Mouse (Mus musculus): ENCODE measurements around the gene Dmkn. TPM values are rescaled to one million over a fixed set of nuclear protein-coding genes. Genes with fewer than 3 reads are reported as not detected.

Gene Dmkn
- polyA plus RNA-seq, 1 experiment from 2014 or later = 2.7 TPM

- H3K36me3 ChIP-seq (ENCODE audit: insufficient read depth, low read length) = no peaks in the 10 kb centered on the region
- H3K4me1 ChIP-seq (replicated peaks; ENCODE audit: insufficient read depth, low read length) = no peaks in the 10 kb centered on the region
- no peaks in the 10 kb centered on the region for H3K9me3 ChIP-seq (replicated peaks; ENCODE audit: low read length)
- no peak overlapping the region for H3K27ac ChIP-seq
- H3K4me2 ChIP-seq (ENCODE audit: low read length) = no peak overlapping the region
- DNase-seq (ENCODE audit: low spot score) = no peak
- H3K27me3 ChIP-seq (ENCODE audit: insufficient read depth, low read length) = no peaks in the 10 kb centered on the region
- WGBS = 57% methylated on average over 6 of the region's 6 CpGs
- ATAC-seq (replicated peaks; ENCODE audit: low FRiP score, low read depth) = no peak
- H3K9ac ChIP-seq (ENCODE audit: low read depth, low read length) = no peak overlapping the region
- TF ChIP-seq CTCF (IDR thresholded peaks at IDR 0.05; ENCODE audit: low read depth) = peak; percentile 50
- no peak overlapping the region for H3K4me3 ChIP-seq (replicated peaks; ENCODE audit: low read depth, low read length)
These were observed 46.8 kb downstream of the Dmkn start for GRCm38 (mm10) chr7:30810319-30810718.

- H3K4me1 ChIP-seq (replicated peaks; ENCODE audit: insufficient read depth, low read length) = no peaks in the 10 kb centered on the region
- ATAC-seq (replicated peaks; ENCODE audit: low FRiP score, low read depth) (no peak), DNase-seq (ENCODE audit: low spot score) (peak; percentile 6)
- no peak for TF ChIP-seq CTCF (IDR thresholded peaks at IDR 0.05; ENCODE audit: low read depth)
- no peaks in the 10 kb centered on the region for H3K9me3 ChIP-seq (replicated peaks; ENCODE audit: low read length)
- no peak overlapping the region for H3K4me2 ChIP-seq (ENCODE audit: low read length)
- H3K27me3 ChIP-seq (ENCODE audit: insufficient read depth, low read length) = no peaks in the 10 kb centered on the region
- H3K9ac ChIP-seq (ENCODE audit: low read depth, low read length) = no peak overlapping the region
- 44% methylated on average over 9 of the region's 9 CpGs for WGBS
- no peaks in the 10 kb centered on the region for H3K36me3 ChIP-seq (ENCODE audit: insufficient read depth, low read length)
- no peak overlapping the region for H3K4me3 ChIP-seq (replicated peaks; ENCODE audit: low read depth, low read length)
- H3K27ac ChIP-seq = no peak overlapping the region
These were observed 48.3 kb downstream of the Dmkn start for GRCm38 (mm10) chr7:30811757-30812290.

GRCm38 (mm10) chr7:30812291-30812807 is 48.8 kb downstream of the Dmkn start:
- no peak overlapping the region for H3K9ac ChIP-seq (ENCODE audit: low read depth, low read length)
- ATAC-seq (replicated peaks; ENCODE audit: low FRiP score, low read depth) = no peak
- no peak overlapping the region for H3K4me2 ChIP-seq (ENCODE audit: low read length)
- no peaks in the 10 kb centered on the region for H3K36me3 ChIP-seq (ENCODE audit: insufficient read depth, low read length)
- H3K4me1 ChIP-seq (replicated peaks; ENCODE audit: insufficient read depth, low read length) = no peaks in the 10 kb centered on the region
- no peak overlapping the region for H3K4me3 ChIP-seq (replicated peaks; ENCODE audit: low read depth, low read length)
- no peak for DNase-seq (ENCODE audit: low spot score)
- no peaks in the 10 kb centered on the region for H3K9me3 ChIP-seq (replicated peaks; ENCODE audit: low read length)
- H3K27me3 ChIP-seq (ENCODE audit: insufficient read depth, low read length) = no peaks in the 10 kb centered on the region
- TF ChIP-seq CTCF (IDR thresholded peaks at IDR 0.05; ENCODE audit: low read depth) = no peak
- WGBS = 72% methylated on average over 6 of the region's 6 CpGs
- no peak overlapping the region for H3K27ac ChIP-seq

- ATAC-seq (replicated peaks; ENCODE audit: low FRiP score, low read depth) = no peak
- no peak for DNase-seq (ENCODE audit: low spot score)
- 49% methylated on average over 6 of the region's 6 CpGs for WGBS
These were observed 56.6 kb downstream of the Dmkn start for GRCm38 (mm10) chr7:30820131-30820530.

GRCm38 (mm10) chr7:30820854-30821445 is 57.4 kb downstream of the Dmkn start:
- 24% methylated on average over 7 of the region's 7 CpGs for WGBS
- no peak overlapping the region for H3K9ac ChIP-seq (ENCODE audit: low read depth, low read length)
- no peaks in the 10 kb centered on the region for H3K9me3 ChIP-seq (replicated peaks; ENCODE audit: low read length)
- H3K36me3 ChIP-seq (ENCODE audit: insufficient read depth, low read length) = no peaks in the 10 kb centered on the region
- H3K4me3 ChIP-seq (replicated peaks; ENCODE audit: low read depth, low read length) = no peak overlapping the region
- 0 out of 2 replicates have a peak, but pooled peaks cover 2% of the 10 kb centered on the region for H3K4me1 ChIP-seq (replicated peaks; ENCODE audit: insufficient read depth, low read length)
- H3K4me2 ChIP-seq (ENCODE audit: low read length) = no peak overlapping the region
- H3K27ac ChIP-seq = no peak overlapping the region
- DNase-seq (ENCODE audit: low spot score) (no peak), ATAC-seq (replicated peaks; ENCODE audit: low FRiP score, low read depth) (no peak)
- no peak for TF ChIP-seq CTCF (IDR thresholded peaks at IDR 0.05; ENCODE audit: low read depth)
- no peaks in the 10 kb centered on the region for H3K27me3 ChIP-seq (ENCODE audit: insufficient read depth, low read length)

More at GRCm38 (mm10) chr7:30820131-30820530, 56.6 kb downstream of the Dmkn start:
- TF ChIP-seq CTCF (IDR thresholded peaks at IDR 0.05; ENCODE audit: low read depth) = no peak
- Histone ChIP-seq H3K27me3 (ENCODE audit: insufficient read depth, low read length) (no peaks in the 10 kb centered on the region), H3K4me1 (replicated peaks; ENCODE audit: insufficient read depth, low read length) (0 out of 2 replicates have a peak, but pooled peaks cover 2% of the 10 kb centered on the region), H3K4me3 (replicated peaks; ENCODE audit: low read depth, low read length) (no peak overlapping the region), H3K27ac (no peak overlapping the region), H3K4me2 (ENCODE audit: low read length) (no peak overlapping the region), H3K9me3 (replicated peaks; ENCODE audit: low read length) (no peaks in the 10 kb centered on the region), H3K36me3 (ENCODE audit: insufficient read depth, low read length) (no peaks in the 10 kb centered on the region), H3K9ac (ENCODE audit: low read depth, low read length) (no peak overlapping the region)

- TF ChIP-seq CTCF (IDR thresholded peaks at IDR 0.05; ENCODE audit: low read depth) = no peak
- no peaks in the 10 kb centered on the region for H3K36me3 ChIP-seq (ENCODE audit: insufficient read depth, low read length)
- H3K4me1 ChIP-seq (replicated peaks; ENCODE audit: insufficient read depth, low read length) = 0 out of 2 replicates have a peak, but pooled peaks cover 2% of the 10 kb centered on the region
- ATAC-seq (replicated peaks; ENCODE audit: low FRiP score, low read depth) (no peak), DNase-seq (ENCODE audit: low spot score) (peak; percentile 14)
- no peaks in the 10 kb centered on the region for H3K27me3 ChIP-seq (ENCODE audit: insufficient read depth, low read length)
- H3K9me3 ChIP-seq (replicated peaks; ENCODE audit: low read length) = no peaks in the 10 kb centered on the region
- H3K4me3 ChIP-seq (replicated peaks; ENCODE audit: low read depth, low read length) = no peak overlapping the region
- H3K9ac ChIP-seq (ENCODE audit: low read depth, low read length) = 0 out of 2 replicates have a peak overlapping the region, but pooled peaks have one; percentile 2
- no peak overlapping the region for H3K4me2 ChIP-seq (ENCODE audit: low read length)
- 38% methylated on average over 5 of the region's 5 CpGs for WGBS
- peak overlapping the region; percentile 47; the same call in 1 of the 2 replicates for H3K27ac ChIP-seq
These were observed 58.0 kb downstream of the Dmkn start for GRCm38 (mm10) chr7:30821532-30821931.

Measured in kidney, postnatal 0 days (tissue).